Mouse (Mus musculus) midbrain, embryonic 11.5 days (tissue): ENCODE results near the gene Nmb. TPM values are rescaled to one million over a fixed set of nuclear protein-coding genes. Genes with fewer than 3 reads are reported as not detected.

Source experiments
- ATAC-seq: fragments of 200-750 bp; cut with Nextera tagmentation; 2 replicates; pipeline ENCODE4 v1.8.0; 2017; ENCODE audit warnings: moderate TSS enrichment, moderate library complexity; ENCODE audit not compliant: low FRiP score
- DNase-seq: peaks from one replicate; pipeline ENCODE4 v3.0.0; 2015; ENCODE audit warnings: low spot score; ENCODE audit errors: missing footprints
- H3K27ac ChIP-seq: fragments of 300-500 bp; sonication (generic); 2 replicates; pipeline ENCODE4 v1.5.1; 2014; ENCODE audit warnings: low read depth, low read length
- H3K27me3 ChIP-seq: fragments of 300-500 bp; sonication (generic); 2 replicates; pipeline ENCODE4 v1.6.1; 2014; ENCODE audit warnings: mild to moderate bottlenecking, low read length, moderate library complexity, mixed read lengths; ENCODE audit not compliant: control insufficient read depth, insufficient read depth
- H3K36me3 ChIP-seq: fragments of 300-500 bp; sonication (generic); 2 replicates; pipeline ENCODE4 v1.6.1; 2014; ENCODE audit warnings: mild to moderate bottlenecking, low read length, moderate library complexity, mixed read lengths; ENCODE audit not compliant: control insufficient read depth, insufficient read depth
- H3K4me1 ChIP-seq: fragments of 300-500 bp; sonication (generic); 2 replicates; pipeline ENCODE4 v1.6.1; 2014; ENCODE audit warnings: low read length; ENCODE audit not compliant: control insufficient read depth, insufficient read depth
- H3K4me2 ChIP-seq: fragments of 300-500 bp; sonication (generic); 2 replicates; pipeline ENCODE4 v1.6.1; 2014; ENCODE audit warnings: mild to moderate bottlenecking, moderate library complexity
- H3K4me3 ChIP-seq: fragments of 300-500 bp; sonication (generic); 2 replicates; pipeline ENCODE4 v1.5.1; 2014; ENCODE audit warnings: low read depth, low read length
- H3K9ac ChIP-seq: fragments of 300-500 bp; sonication (generic); 2 replicates; pipeline ENCODE4 v1.6.1; 2014; ENCODE audit warnings: low read length
- H3K9me3 ChIP-seq: fragments of 300-500 bp; sonication (generic); 2 replicates; pipeline ENCODE4 v1.6.1; 2016; ENCODE audit warnings: low read length; ENCODE audit not compliant: control insufficient read depth
- WGBS: fragments of 180-500 bp; shearing (Covaris S2); extraction: QIAGEN DNeasy Blood & Tissue Kit; methylation state at CpG from one replicate; pipeline ENCODE4 v1.1.7; 2014; 5-methylcytosine and 5-hydroxymethylcytosine counted together
- polyA plus RNA-seq: library from polyadenylated mRNA; unstranded; fragments of >200 nt; fragmentation: Nextera tagmentation; extraction: Ambion mirVana; gene quantifications from 2 replicates; pipeline ENCODE4 v1.2.1, GENCODE M21; 2014

Nmb gene
- polyA plus RNA-seq, 1 experiment from 2014 or later: 6.9 TPM

DNA sequence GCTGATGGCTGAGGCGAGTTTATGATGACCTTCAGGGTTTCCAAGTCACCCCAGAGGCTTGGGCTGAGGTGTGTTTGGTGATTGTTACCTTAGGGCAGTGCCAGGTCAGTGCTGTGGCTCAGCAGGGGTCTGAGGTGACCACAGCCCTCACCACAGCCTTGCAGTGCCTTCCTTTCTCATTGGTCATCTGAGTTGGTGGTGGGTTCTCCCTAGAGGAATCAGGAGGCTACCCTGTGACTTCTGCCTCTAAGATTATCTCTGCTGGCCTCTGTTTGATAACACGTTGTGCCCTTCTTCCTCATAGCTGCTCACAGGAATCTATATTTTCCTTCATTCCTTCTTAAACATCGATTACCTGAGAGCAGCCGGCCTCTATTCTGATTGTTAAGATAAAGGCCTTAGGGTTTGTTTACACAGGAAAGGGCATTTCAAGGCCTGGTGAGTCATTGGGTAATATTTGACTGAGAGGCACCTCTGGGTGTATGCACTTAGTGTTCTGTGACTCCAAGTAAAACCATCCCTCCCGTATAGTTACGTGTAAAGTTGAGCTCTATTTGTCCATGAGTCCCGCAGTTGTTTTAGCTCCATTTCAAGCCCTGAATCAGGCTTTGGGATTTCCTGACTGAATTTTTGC, 38.2 kb downstream of the Nmb start:
- H3K4me3 ChIP-seq: no peak overlapping the region
- H3K4me1 ChIP-seq: peaks cover 7% of the 10 kb centered on the region
- H3K4me2 ChIP-seq: no peak overlapping the region
- no peaks in the 10 kb centered on the region for H3K27me3 ChIP-seq
- no peak overlapping the region for H3K9ac ChIP-seq
- DNase-seq: no peak
- WGBS: 88% methylated on average over 7 of the region's 7 CpGs
- H3K9me3 ChIP-seq: no peaks in the 10 kb centered on the region
- no peak overlapping the region for H3K27ac ChIP-seq
- ATAC-seq: no peak
- peaks cover 11% of the 10 kb centered on the region for H3K36me3 ChIP-seq

DNA sequence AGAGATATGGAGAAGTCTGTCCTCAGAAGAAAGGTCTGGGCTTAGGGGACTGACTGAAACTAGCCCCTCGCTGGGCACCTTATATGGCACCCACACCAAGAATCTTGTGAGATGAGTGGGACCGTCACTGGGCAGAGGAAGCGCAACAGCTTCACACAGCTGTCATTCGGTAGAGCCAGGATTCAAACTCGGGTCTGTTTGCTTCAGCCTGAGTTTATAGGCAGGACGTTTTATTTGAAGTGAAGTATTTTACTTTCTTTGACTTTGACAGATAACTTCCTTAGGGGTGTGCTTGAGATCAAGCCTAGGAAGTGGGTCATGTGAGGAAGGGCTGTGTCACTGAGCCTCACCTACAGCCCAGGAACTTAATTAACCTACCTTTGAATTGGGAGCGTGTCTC, 39.4 kb downstream of the Nmb start:
- WGBS: 91% methylated on average over 7 of the region's 7 CpGs
- Histone ChIP-seq H3K36me3 (peaks cover 11% of the 10 kb centered on the region), H3K27me3 (no peaks in the 10 kb centered on the region), H3K9ac (no peak overlapping the region), H3K4me2 (no peak overlapping the region), H3K9me3 (no peaks in the 10 kb centered on the region), H3K27ac (no peak overlapping the region), H3K4me1 (peaks cover 9% of the 10 kb centered on the region), H3K4me3 (no peak overlapping the region)
- ATAC-seq (no peak), DNase-seq (no peak)

DNA sequence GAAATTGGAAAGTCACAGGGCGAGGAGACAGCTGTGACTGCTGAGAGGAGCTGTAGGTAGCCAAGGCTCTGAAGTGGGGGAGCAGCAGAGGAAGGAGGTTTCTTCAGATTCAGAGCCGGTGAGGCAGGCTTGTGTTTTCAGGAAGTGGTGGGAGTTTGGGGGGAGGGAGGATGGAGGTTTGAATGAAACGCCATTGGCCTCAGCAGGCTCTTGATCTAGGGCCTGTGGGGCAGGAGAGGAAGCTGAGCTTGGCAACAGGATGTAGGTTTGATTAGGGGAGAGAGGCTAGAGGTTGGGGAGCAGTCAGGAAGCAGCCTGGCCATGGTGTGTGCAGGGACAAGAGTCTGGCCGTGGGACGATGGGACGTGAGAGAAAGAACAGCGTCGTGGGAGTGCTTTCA, 40.0 kb downstream of the Nmb start:
- DNase-seq: no peak
- H3K27ac ChIP-seq: no peak overlapping the region
- peaks cover 9% of the 10 kb centered on the region for H3K4me1 ChIP-seq
- H3K9me3 ChIP-seq: no peaks in the 10 kb centered on the region
- WGBS: 88% methylated on average over 8 of the region's 8 CpGs
- H3K4me2 ChIP-seq: no peak overlapping the region
- no peak for ATAC-seq
- no peak overlapping the region for H3K4me3 ChIP-seq
- H3K27me3 ChIP-seq: no peaks in the 10 kb centered on the region
- peaks cover 11% of the 10 kb centered on the region for H3K36me3 ChIP-seq
- H3K9ac ChIP-seq: no peak overlapping the region

DNA sequence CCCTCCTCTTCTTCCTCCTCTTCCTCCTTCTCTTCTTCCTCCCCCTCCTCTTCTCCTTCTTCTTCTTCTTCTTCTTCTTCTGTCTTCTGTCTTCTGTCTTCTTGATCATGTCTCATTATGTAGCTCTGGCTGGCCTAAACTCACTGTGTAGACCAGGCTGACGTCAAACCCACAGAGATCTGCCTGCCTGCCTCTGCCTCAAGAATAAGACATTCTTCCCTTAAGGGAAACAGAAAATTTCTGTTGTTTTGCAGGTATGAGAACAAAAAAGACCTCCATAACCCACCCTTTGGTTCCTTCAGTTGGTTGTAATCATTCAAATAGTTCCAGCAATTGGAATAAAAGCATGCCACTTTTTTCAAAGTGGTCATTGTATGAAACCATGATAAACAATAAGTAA, 40.7 kb downstream of the Nmb start:
- no peaks in the 10 kb centered on the region for H3K9me3 ChIP-seq
- H3K4me2 ChIP-seq: no peak overlapping the region
- H3K27ac ChIP-seq: no peak overlapping the region
- 71% methylated on average over 1 of the region's 1 CpGs for WGBS
- no peak overlapping the region for H3K4me3 ChIP-seq
- ATAC-seq: no peak
- H3K4me1 ChIP-seq: peaks cover 9% of the 10 kb centered on the region
- no peak overlapping the region for H3K9ac ChIP-seq
- no peak for DNase-seq
- peaks cover 11% of the 10 kb centered on the region for H3K36me3 ChIP-seq
- no peaks in the 10 kb centered on the region for H3K27me3 ChIP-seq

DNA sequence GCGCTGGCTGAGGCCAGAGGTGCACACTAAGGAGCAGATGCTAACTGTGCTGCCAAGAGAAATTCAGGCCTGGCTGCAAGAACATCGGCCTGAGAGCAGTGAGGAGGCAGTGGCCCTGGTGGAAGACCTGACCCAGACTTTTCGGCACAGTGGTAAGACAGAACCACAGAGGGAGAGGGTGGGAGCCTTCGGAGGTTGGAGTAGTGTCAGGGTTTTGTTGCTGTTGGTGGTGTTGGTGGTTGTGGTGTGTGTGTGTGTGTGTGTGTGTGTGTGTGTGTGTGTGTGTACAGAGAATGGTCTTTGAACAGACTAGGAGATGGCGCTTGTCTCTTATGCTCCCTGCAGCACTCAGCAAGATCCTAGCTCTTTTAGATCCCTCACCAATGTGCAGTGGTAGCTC, 41.4 kb downstream of the Nmb start:
- WGBS: 80% methylated on average over 5 of the region's 5 CpGs
- no peak overlapping the region; the same call in 1 of the 2 replicates for H3K4me2 ChIP-seq
- peaks cover 9% of the 10 kb centered on the region for H3K4me1 ChIP-seq
- no peak for ATAC-seq
- peaks cover 11% of the 10 kb centered on the region for H3K36me3 ChIP-seq
- H3K9ac ChIP-seq: no peak overlapping the region
- H3K27me3 ChIP-seq: no peaks in the 10 kb centered on the region
- H3K27ac ChIP-seq: no peak overlapping the region
- no peak for DNase-seq
- H3K9me3 ChIP-seq: no peaks in the 10 kb centered on the region
- H3K4me3 ChIP-seq: no peak overlapping the region

DNA sequence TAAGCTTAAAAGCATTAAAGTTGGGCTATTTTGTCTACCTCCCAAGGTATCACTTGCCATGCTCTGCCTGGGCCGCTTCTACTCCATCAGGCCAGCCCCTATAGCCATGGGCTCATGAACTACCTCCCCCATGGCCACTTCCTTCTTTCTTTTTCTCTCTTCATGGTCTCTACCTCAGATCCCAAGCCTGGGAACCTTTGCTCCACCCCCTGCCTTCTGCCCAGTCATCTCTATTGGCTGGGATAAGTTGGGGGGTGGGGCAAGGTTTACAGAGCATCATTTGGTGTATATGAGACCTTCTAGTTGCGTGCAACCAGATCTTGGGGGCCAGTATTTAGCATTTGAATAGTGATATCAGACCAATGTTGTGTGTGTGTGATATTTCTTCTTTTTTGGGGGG, 42.4 kb downstream of the Nmb start:
- DNase-seq (no peak), ATAC-seq (no peak)
- Histone ChIP-seq H3K9ac (no peak overlapping the region), H3K27ac (no peak overlapping the region), H3K9me3 (no peaks in the 10 kb centered on the region), H3K27me3 (no peaks in the 10 kb centered on the region), H3K4me2 (peak overlapping the region; percentile 25), H3K4me3 (no peak overlapping the region), H3K36me3 (peaks cover 7% of the 10 kb centered on the region), H3K4me1 (peaks cover 9% of the 10 kb centered on the region)
- 80% methylated on average over 2 of the region's 2 CpGs for WGBS

DNA sequence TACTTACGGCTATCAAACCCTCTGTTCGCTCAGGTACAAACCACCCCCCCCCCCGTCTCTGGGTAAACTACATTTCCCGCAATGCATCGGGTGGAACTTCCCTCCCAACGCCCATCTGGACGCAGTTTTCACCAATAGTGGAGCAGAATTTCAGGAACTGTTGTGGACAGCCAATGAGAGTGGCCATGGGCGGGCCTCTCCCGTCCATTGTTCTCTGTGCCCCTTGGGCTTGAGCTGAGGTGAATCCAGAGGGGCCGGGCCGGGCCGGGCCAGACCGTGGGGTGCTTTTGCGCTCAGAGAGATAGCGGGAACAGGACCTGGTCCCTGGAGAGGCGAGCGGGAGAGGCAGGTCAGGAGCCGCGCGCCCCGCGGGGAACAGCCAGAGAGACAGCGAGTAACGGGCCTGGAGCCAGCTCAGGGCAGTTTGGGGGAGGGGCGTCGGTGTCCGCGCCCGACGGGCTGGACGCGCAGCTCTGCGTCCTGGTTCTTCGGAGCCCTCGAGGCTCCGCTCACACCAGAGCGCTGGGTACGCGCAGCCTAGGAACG, 44.1 kb downstream of the Nmb start, which contains the start of gene Zscan2:
Gene Zscan2 (plus strand): TSS at position 192 of the 546 bp plus-strand sequence.
- ATAC-seq: peak; percentile 98
- Histone ChIP-seq H3K4me1 (peaks cover 9% of the 10 kb centered on the region), H3K27ac (peak within 1 kb of the TSS; percentile 73), H3K27me3 (no peaks in the 10 kb centered on the region), H3K36me3 (peaks cover 7% of the 10 kb centered on the region), H3K9me3 (no peaks in the 10 kb centered on the region), H3K4me3 (peak within 1 kb of the TSS; percentile 81), H3K4me2 (peak within 1 kb of the TSS; percentile 77), H3K9ac (peak within 1 kb of the TSS; percentile 96)
- peak; percentile 98 for DNase-seq
- WGBS: 0% methylated on average over 40 of the region's 40 CpGs

DNA sequence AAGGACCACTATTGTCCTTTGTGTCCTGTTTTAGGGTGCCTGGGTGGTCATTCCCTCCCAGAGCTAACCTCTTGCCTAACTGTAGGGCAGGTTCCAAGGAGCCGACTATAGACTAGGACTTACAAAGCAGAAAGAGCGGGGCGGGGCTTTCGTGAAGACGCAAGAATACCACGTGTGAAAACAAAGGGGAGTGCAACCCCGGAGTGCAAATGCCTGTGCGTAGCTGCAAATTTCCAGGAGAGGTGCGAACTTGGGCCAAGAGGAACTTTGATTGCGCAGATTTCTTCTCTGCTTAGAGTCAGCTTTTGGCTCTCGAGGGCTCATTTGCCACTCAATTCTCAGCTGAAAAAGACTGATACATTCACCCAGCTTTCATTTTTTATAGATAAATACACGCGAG, 44.6 kb downstream of the Nmb start:
- peak; percentile 61 for ATAC-seq
- H3K4me3 ChIP-seq: peak overlapping the region; percentile 81
- peaks cover 9% of the 10 kb centered on the region for H3K4me1 ChIP-seq
- H3K36me3 ChIP-seq: peaks cover 4% of the 10 kb centered on the region; the same call in 1 of the 2 replicates
- no peaks in the 10 kb centered on the region for H3K27me3 ChIP-seq
- WGBS: 1% methylated on average over 13 of the region's 13 CpGs
- H3K4me2 ChIP-seq: peak overlapping the region; percentile 77
- H3K9me3 ChIP-seq: no peaks in the 10 kb centered on the region
- no peak for DNase-seq
- H3K27ac ChIP-seq: no peak overlapping the region
- H3K9ac ChIP-seq: peak overlapping the region; percentile 69

DNA sequence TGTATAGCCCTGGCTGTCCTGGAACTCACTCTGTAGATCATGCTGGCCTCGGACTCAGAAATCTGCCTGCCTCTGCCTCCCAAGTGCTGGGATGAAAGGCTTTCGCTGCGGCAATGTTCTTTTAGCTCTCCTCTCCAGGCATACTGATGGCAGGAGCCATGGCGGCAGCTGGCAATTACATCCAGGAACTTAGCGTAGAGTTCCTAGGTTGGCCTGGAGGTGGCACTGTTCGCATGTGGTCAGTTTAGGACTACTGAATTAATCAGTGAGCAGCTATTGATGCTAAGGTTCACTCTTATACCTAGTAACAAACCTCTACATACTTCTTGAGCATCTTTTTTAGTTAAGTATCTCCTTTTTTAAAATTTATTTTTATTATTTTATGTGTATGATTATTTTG, 47.7 kb downstream of the Nmb start:
- Histone ChIP-seq H3K27me3 (no peaks in the 10 kb centered on the region), H3K4me3 (no peak overlapping the region), H3K9ac (no peak overlapping the region), H3K36me3 (no peaks in the 10 kb centered on the region), H3K4me1 (peaks cover 7% of the 10 kb centered on the region), H3K9me3 (no peaks in the 10 kb centered on the region), H3K27ac (no peak overlapping the region), H3K4me2 (no peak overlapping the region)
- 27% methylated on average over 6 of the region's 6 CpGs for WGBS
- ATAC-seq (no peak), DNase-seq (peak; percentile 97)
